Mouse (Mus musculus) cerebellum, adult 18-20 months (tissue): ENCODE results near the gene Stra8.

Experiments
- DNase-seq, 2 experiments: peaks; one replicate each; pipeline ENCODE4 v3.0.0; 2021

The Stra8 gene

GRCm38 (mm10) chr6:34919956-34920355 lies at the start of gene Stra8:
Stra8 (plus strand) TSS chr6:34920163.
- DNase-seq = no peak

GRCm38 (mm10) chr6:34870724-34871123 lies 49.2 kb upstream of the Stra8 start:
- DNase-seq = no peak

GRCm38 (mm10) chr6:34871929-34872328 lies 48.0 kb upstream of the Stra8 start:
- DNase-seq = no peak

- no peak for DNase-seq
Observed at GRCm38 (mm10) chr6:34872871-34873270, 47.1 kb upstream of the Stra8 start.

- no peak for DNase-seq
Observed at GRCm38 (mm10) chr6:34874101-34874921, 45.7 kb upstream of the Stra8 start.

GRCm38 (mm10) chr6:34875268-34875761 lies 44.6 kb upstream of the Stra8 start:
- DNase-seq = no peak

- no peak for DNase-seq
Observed at GRCm38 (mm10) chr6:34875966-34876834, 43.8 kb upstream of the Stra8 start.

- no peak for DNase-seq
Observed at GRCm38 (mm10) chr6:34876835-34877156, 43.2 kb upstream of the Stra8 start.

- DNase-seq = peak; percentile 87 to 94
Observed at GRCm38 (mm10) chr6:34877509-34878321, 42.2 kb upstream of the Stra8 start, which contains the start of gene Cyren. Cyren (minus strand) TSS chr6:34878060.

GRCm38 (mm10) chr6:34879101-34879740 lies 40.7 kb upstream of the Stra8 start:
- DNase-seq = no peak

- DNase-seq = peak; percentile 61 to 68
Observed at GRCm38 (mm10) chr6:34879911-34880475, 40.0 kb upstream of the Stra8 start.

GRCm38 (mm10) chr6:34884724-34885123 lies 35.2 kb upstream of the Stra8 start:
- no peak for DNase-seq

GRCm38 (mm10) chr6:34887131-34887850 lies 32.7 kb upstream of the Stra8 start:
- no peak for DNase-seq

- no peak for DNase-seq
Observed at GRCm38 (mm10) chr6:34889185-34889584, 30.8 kb upstream of the Stra8 start.

- DNase-seq = peak; percentile 31 to 39
Observed at GRCm38 (mm10) chr6:34895569-34895968, 24.4 kb upstream of the Stra8 start.

- no peak for DNase-seq
Observed at GRCm38 (mm10) chr6:34896168-34896780, 23.7 kb upstream of the Stra8 start.

- DNase-seq = no peak
Observed at GRCm38 (mm10) chr6:34899127-34899526, 20.8 kb upstream of the Stra8 start.

GRCm38 (mm10) chr6:34900990-34901389 lies 19.0 kb upstream of the Stra8 start:
- DNase-seq = peak; percentile 56 to 57

- DNase-seq = no peak
Observed at GRCm38 (mm10) chr6:34901911-34902444, 18.0 kb upstream of the Stra8 start.

- no peak for DNase-seq
Observed at GRCm38 (mm10) chr6:34902578-34902977, 17.4 kb upstream of the Stra8 start.
